Mouse (Mus musculus): ENCODE results near the gene Cel.

Gene Cel

DNA sequence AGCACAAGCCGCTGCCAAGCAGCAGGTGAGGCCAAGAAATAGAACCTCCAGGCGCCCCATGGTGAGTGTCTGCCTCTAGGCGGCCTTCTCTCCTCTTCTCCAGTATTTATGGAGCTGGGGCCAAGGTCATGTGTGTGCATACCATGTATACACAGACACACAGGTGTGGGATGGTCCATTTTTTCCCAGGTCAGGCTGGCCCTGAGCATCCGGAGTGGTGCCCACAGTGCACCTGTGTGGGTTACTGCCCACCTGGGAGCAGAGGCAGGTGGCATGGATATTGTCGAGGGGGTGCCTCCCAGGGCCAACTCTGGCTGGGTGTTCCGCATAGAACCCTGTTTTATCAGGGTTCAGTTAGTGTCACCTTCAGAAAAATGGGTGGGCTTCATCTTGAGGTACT is at the start of gene Cel:
Gene Cel, minus strand, starts transcription at position 101 of the 400 bp plus-strand sequence.
- DNase-seq, result no peak

DNA sequence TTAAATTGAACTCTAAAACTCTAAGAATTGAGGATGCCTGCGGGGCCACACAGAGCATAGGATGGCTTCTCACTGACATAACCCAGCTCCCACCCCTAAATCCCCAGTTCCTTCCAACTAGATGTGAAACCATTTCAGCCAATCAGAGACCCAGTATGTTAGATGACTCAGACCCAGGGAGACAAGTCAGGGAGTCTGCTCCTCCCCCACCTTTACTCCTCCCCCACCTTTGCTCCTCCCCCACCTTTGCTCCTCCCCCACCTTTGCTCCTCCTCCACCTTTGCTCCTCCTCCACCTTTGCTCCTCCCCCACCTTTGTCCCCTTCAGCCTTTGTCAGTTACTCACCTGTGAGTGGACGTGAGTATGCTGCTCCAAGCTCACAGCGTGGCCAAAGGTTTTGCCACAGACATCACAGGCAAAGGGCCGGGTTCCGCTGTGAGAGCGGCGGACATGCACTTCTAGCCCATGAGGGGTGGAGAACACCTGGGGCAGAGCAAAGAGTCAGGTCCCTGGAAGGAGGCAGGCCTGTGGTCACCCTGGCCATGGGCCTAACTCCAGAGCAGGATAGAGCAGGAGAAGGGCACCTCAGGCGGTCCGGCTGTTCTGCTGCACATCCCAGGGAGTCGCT is 49.3 kb upstream of the Cel start:
- DNase-seq, result no peak

DNA sequence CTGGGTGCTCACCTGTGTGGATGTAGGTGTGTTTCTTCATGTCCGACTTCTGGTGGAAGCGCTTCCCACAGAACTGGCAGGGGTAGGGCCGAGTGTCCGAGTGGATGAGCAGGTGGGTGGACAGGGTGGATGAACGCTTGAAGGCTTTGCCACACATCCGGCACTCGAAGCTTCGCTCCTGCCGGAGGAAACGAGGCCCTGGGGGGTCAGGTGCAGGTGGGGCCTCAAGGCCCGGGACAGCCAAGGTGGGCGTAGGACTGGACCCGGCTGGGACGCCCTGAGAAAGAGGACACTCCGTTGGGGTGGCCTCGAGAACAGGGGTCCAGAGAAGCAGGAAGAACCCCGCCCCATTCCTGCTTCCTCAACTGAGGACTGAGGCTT is 48.2 kb upstream of the Cel start:
- DNase-seq, result no peak

DNA sequence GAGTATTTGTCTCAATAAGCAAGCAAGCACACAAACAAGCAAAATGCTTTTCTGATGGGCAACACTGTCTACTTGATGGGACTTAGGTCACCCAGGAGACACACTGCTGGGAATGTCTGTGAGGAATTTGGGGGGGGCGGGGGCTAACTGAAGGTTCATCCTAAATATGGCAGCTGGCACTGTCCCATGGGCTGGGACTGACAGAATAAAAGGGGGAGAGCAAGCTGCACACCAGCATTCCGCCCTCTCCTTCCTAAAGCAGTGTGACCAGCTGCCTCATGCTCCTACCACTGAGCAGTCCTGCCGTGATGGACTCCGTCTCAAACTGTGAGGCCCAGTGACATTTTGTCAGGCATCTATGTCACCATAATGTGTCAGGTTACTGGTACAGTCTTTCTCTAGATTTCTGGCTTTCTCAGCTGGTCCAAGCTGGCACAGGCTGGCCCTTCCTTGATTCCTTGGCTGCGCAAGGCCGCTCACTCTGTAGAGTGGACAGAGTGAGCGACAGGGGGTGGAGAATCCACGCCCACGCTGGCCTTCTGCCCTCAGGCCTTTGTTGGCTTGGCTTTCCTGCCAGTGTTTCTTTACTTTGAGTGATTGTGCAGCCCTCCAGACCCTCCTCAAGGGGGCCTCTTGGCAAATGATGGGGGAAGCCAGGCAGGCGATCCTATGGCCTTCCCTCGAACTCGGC is 47.7 kb upstream of the Cel start:
- DNase-seq, result no peak

- no peak for DNase-seq
Observed at GRCm38 (mm10) chr2:28609851-28610250, 46.6 kb upstream of the Cel start.

DNA sequence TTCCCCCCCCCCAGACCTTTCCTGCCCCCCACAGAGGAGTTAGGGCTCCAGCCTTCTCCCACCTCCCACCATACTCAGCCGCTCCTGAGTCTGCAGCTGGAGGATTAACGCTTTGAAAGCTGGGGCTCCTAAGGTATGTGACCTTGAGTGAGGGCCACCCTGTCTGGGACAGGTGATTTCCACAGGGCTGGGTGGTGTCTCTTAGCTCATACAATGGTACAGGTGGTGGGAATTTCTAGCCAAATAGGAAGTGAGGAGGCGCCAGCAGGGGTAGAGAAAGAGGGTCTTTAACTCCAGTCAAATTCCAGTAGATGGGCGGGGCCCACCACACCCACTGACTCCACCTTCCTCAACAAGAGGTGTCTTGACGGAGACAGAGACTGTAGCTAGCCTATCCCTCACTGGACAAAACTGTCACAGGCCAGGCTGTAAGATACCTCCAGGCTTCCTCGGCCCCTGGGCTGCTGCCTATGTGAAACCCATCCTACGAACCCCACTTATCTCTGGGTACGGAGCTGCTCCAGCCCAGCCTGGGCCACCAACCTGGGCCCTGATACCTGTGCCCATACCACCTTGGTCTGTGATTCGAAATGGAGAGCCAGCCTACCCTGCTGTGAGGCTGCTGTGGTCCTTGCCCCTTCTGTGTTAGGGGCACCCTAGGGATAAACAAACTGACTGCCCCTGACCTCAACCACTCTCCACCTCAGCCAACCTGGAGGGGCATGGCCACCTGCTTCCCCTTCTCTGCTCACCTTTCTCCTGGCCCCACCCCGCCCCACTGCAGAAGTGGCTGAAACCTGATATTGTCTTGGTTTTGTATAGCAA is 44.4 kb upstream of the Cel start:
- no peak for DNase-seq

- DNase-seq, result no peak
Observed at GRCm38 (mm10) chr2:28606601-28607340, 43.6 kb upstream of the Cel start.

GRCm38 (mm10) chr2:28605789-28606541 is 42.8 kb upstream of the Cel start:
- DNase-seq, result no peak

GRCm38 (mm10) chr2:28603542-28603941 is 40.3 kb upstream of the Cel start:
- DNase-seq, result no peak

- DNase-seq, result no peak
Observed at GRCm38 (mm10) chr2:28601720-28602590, 38.8 kb upstream of the Cel start.

DNA sequence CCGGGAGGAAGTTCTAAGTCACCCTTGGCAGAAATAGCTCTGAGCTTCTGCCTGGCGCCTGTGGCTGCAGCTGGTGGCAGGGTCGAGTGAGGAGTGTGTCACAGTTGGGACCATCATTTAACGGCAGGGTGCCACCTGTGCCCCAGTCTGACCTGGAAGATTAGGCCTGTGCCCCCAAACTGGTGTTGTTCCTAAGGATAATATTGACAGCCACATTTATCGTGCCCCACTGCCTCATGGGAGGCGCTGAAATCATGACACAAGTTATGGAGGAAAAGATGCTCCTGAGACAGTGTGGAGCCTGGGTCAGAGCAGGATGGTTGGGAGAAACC is 36.3 kb upstream of the Cel start:
- DNase-seq, result no peak

- DNase-seq, result no peak
Observed at GRCm38 (mm10) chr2:28598692-28599568, 35.7 kb upstream of the Cel start.

DNA sequence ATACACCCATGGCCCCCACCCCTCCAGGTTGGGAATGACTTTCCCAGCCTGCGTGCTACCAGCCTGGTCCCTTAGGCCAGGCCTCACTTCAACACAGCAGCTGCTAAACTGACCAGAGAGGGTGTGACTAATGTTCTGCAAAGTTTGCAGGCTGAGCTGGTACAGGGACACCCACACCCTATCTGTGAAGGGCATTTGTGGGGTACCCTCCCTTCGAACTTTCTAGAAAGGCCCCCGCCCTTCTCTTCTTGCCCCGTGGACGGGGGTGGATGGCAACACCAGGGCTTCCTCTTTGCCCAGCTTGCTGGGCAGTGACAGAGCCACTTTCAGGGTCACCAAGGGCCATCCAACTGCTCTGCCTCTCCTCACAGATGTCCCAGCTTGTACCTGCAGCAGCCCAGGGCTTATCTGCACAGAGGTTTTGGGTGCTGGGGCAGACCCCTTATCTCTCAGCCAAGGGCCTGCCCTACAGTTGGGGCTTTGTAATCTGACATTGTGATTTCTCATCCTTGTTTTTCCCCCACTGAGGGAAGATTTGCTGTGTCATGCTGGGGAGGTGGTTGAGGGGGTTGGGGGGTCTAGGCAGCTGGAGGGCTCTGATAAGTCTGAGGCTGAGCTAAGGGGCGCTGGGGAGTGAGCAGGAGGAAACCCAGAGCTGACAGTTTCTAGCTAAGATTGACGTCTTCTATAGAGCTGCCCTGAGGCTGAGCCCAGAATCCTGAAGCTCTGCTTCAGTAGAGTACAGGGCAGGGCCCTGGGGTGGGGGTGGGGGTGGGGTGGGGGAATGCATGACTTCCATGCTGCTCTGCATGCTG is 34.7 kb upstream of the Cel start:
- DNase-seq, result no peak

- DNase-seq, result no peak
Observed at GRCm38 (mm10) chr2:28596998-28597397, 33.8 kb upstream of the Cel start.

- no peak for DNase-seq
Observed at GRCm38 (mm10) chr2:28596021-28596420, 32.8 kb upstream of the Cel start.

GRCm38 (mm10) chr2:28592809-28593208 is 29.6 kb upstream of the Cel start:
- DNase-seq, result peak; percentile 72

DNA sequence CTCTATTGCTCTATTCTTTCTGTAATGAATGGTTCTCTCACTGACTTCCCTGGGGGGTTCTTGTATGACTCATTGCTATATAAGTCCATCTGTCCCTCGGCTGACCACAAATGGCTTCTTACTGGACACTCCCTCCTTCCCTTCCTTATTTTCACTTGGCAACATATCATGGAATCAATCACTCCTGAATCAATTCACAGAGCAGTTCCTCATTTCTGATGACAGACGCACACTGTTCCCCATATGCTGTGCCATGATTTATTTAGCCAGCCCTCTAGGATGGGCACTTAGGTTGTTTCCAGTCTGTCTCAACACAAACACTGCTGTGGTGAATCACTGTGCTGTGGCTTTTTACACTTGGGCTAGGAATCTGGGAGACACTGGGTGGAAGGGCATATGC is 28.3 kb upstream of the Cel start:
- no peak for DNase-seq

DNA sequence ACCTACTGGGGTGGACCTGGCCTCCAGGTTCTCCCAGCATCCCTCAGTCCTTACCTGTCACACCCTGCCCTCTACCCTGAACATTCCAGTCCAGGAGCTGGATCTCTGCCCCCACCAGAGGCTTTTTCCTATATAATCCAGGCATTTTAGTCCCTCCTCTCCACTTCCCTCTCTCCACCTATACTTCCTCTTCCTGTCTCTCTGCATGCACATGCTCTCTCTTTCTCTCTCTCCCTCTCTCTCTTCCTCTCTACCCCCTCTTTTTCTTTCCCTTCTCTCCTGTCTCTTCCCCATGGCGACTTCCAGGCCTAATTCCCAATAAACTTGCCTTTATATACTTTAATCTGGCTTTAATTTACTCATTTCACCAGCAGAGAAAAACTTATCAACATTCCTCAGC is 25.4 kb upstream of the Cel start:
- no peak for DNase-seq

- DNase-seq, result no peak
Observed at GRCm38 (mm10) chr2:28585730-28586129, 22.5 kb upstream of the Cel start.
